Mouse (Mus musculus): ENCODE measurements around the gene Ipp.

Gene Ipp

DNA sequence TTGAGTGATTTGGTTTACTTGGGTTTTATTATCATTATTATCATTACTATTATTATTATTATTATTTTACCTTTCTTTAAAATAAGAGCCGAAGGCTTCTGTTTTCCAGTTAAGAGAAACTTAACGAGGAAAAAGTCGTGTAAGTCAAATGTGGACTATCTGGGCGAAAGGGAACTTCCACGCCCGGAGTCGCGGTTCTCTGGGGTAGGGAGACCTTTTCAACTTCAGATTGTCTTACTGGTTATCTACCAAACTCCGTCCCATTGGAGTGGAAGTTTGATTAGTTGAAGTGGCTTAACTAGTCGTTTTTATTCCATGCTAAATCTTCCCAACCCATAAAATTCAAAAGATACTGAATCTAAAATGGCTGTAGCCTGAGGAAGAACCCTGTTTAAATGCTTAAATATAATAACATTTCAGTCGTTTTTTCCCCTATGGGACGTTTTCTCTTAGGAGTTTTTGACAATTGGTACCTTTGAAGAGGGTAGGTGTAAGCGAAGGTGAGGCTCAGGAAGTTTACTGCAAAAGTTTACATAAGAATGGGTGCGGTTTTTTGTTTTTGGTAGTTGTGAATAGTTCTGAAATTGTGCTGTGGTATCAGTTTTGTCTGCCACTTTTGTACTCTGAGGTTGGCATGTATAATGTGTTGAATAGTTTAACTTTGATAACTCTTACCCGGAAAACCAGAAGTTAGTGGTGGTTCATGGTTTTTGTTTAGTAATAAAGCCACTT, 51.0 kb downstream of the Ipp start:
- DNase-seq: no peak

All from lung, postnatal 4 days (tissue).